Mouse (Mus musculus): ENCODE results near the gene Cdyl2. TPM values are rescaled to one million over a fixed set of nuclear protein-coding genes. Genes with fewer than 3 reads are reported as not detected.

Gene Cdyl2
- polyA plus RNA-seq (2015; fragmentation: Nextera tagmentation; extraction: Ambion mirVana), result 5.2 and 6.3 TPM in 2 replicates

- no peaks in the 10 kb centered on the region for H3K36me3 ChIP-seq
- under 1% methylated on average over 119 of the region's 129 CpGs for WGBS
- ATAC-seq (ENCODE audit: insufficient read depth, low FRiP score, low read depth), result peak; percentile 79
- peak within 1 kb of the TSS; percentile 83 for H3K4me3 ChIP-seq (replicated peaks)
- H3K4me1 ChIP-seq, result peaks cover 12% of the 10 kb centered on the region; the same call in 1 of the 2 replicates
- H3K9me3 ChIP-seq, result no peaks in the 10 kb centered on the region
- peak within 1 kb of the TSS; percentile 89 for H3K4me2 ChIP-seq
- H3K9ac ChIP-seq, result peak within 1 kb of the TSS; percentile 62
- peak within 1 kb of the TSS; percentile 57 for H3K27ac ChIP-seq
- no peaks in the 10 kb centered on the region; the same call in 1 of the 2 replicates for H3K27me3 ChIP-seq (replicated peaks)
Observed at GRCm38 (mm10) chr8:116732684-116733647, at the start of gene Cdyl2. TSS of gene Cdyl2 (minus strand) at chr8:116732991.

GRCm38 (mm10) chr8:116780594-116780993 lies 47.8 kb upstream of the Cdyl2 start:
- no peak for ATAC-seq (ENCODE audit: insufficient read depth, low FRiP score, low read depth)
- Histone ChIP-seq H3K36me3 (no peaks in the 10 kb centered on the region), H3K4me2 (no peak overlapping the region), H3K4me1 (no peaks in the 10 kb centered on the region), H3K9me3 (no peaks in the 10 kb centered on the region), H3K27me3 (replicated peaks) (no peaks in the 10 kb centered on the region), H3K9ac (no peak overlapping the region), H3K4me3 (replicated peaks) (no peak overlapping the region), H3K27ac (no peak overlapping the region)
- WGBS, result 56% methylated on average over 8 of the region's 8 CpGs

GRCm38 (mm10) chr8:116774220-116774619 lies 41.4 kb upstream of the Cdyl2 start:
- no peaks in the 10 kb centered on the region for H3K4me1 ChIP-seq
- ATAC-seq (ENCODE audit: insufficient read depth, low FRiP score, low read depth), result no peak
- 86% methylated on average over 5 of the region's 5 CpGs for WGBS
- no peaks in the 10 kb centered on the region for H3K9me3 ChIP-seq
- no peak overlapping the region for H3K27ac ChIP-seq
- no peaks in the 10 kb centered on the region for H3K27me3 ChIP-seq (replicated peaks)
- no peak overlapping the region for H3K4me3 ChIP-seq (replicated peaks)
- H3K36me3 ChIP-seq, result no peaks in the 10 kb centered on the region
- no peak overlapping the region for H3K4me2 ChIP-seq
- H3K9ac ChIP-seq, result no peak overlapping the region

- Histone ChIP-seq H3K27ac (no peak overlapping the region), H3K9me3 (no peaks in the 10 kb centered on the region), H3K4me2 (no peak overlapping the region), H3K36me3 (no peaks in the 10 kb centered on the region), H3K9ac (no peak overlapping the region), H3K4me3 (replicated peaks) (no peak overlapping the region), H3K4me1 (no peaks in the 10 kb centered on the region), H3K27me3 (replicated peaks) (no peaks in the 10 kb centered on the region)
- ATAC-seq (ENCODE audit: insufficient read depth, low FRiP score, low read depth), result no peak
- WGBS, result 79% methylated on average over 9 of the region's 9 CpGs
Observed at GRCm38 (mm10) chr8:116772727-116773126, 39.9 kb upstream of the Cdyl2 start.

GRCm38 (mm10) chr8:116771797-116772343 lies 39.1 kb upstream of the Cdyl2 start:
- WGBS, result 64% methylated on average over 7 of the region's 7 CpGs
- no peaks in the 10 kb centered on the region for H3K36me3 ChIP-seq
- H3K27me3 ChIP-seq (replicated peaks), result no peaks in the 10 kb centered on the region
- no peak overlapping the region for H3K27ac ChIP-seq
- no peak overlapping the region for H3K9ac ChIP-seq
- H3K4me3 ChIP-seq (replicated peaks), result no peak overlapping the region
- no peaks in the 10 kb centered on the region for H3K9me3 ChIP-seq
- ATAC-seq (ENCODE audit: insufficient read depth, low FRiP score, low read depth), result no peak
- no peaks in the 10 kb centered on the region for H3K4me1 ChIP-seq
- H3K4me2 ChIP-seq, result no peak overlapping the region

- no peaks in the 10 kb centered on the region for H3K4me1 ChIP-seq
- WGBS, result 65% methylated on average over 12 of the region's 12 CpGs
- H3K4me2 ChIP-seq, result no peak overlapping the region
- H3K9ac ChIP-seq, result no peak overlapping the region
- H3K27ac ChIP-seq, result no peak overlapping the region
- ATAC-seq (ENCODE audit: insufficient read depth, low FRiP score, low read depth), result no peak
- H3K9me3 ChIP-seq, result no peaks in the 10 kb centered on the region
- no peaks in the 10 kb centered on the region for H3K36me3 ChIP-seq
- H3K27me3 ChIP-seq (replicated peaks), result no peaks in the 10 kb centered on the region
- H3K4me3 ChIP-seq (replicated peaks), result no peak overlapping the region
Observed at GRCm38 (mm10) chr8:116770756-116771155, 38.0 kb upstream of the Cdyl2 start.

GRCm38 (mm10) chr8:116756174-116756573 lies 23.4 kb upstream of the Cdyl2 start:
- no peaks in the 10 kb centered on the region for H3K27me3 ChIP-seq (replicated peaks)
- no peak overlapping the region for H3K27ac ChIP-seq
- no peak overlapping the region for H3K4me3 ChIP-seq (replicated peaks)
- no peaks in the 10 kb centered on the region for H3K36me3 ChIP-seq
- no peaks in the 10 kb centered on the region for H3K9me3 ChIP-seq
- H3K4me2 ChIP-seq, result no peak overlapping the region
- ATAC-seq (ENCODE audit: insufficient read depth, low FRiP score, low read depth), result no peak
- H3K4me1 ChIP-seq, result no peaks in the 10 kb centered on the region
- WGBS, result 60% methylated on average over 3 of the region's 3 CpGs
- no peak overlapping the region for H3K9ac ChIP-seq

- Histone ChIP-seq H3K36me3 (no peaks in the 10 kb centered on the region), H3K9ac (no peak overlapping the region), H3K4me1 (no peaks in the 10 kb centered on the region), H3K4me2 (no peak overlapping the region), H3K9me3 (no peaks in the 10 kb centered on the region), H3K27me3 (replicated peaks) (no peaks in the 10 kb centered on the region), H3K4me3 (replicated peaks) (no peak overlapping the region), H3K27ac (no peak overlapping the region)
- WGBS, result 4% methylated on average over 4 of the region's 4 CpGs
- no peak for ATAC-seq (ENCODE audit: insufficient read depth, low FRiP score, low read depth)
Observed at GRCm38 (mm10) chr8:116755557-116755956, 22.8 kb upstream of the Cdyl2 start.

- Histone ChIP-seq H3K27me3 (replicated peaks) (no peaks in the 10 kb centered on the region), H3K9me3 (no peaks in the 10 kb centered on the region), H3K36me3 (no peaks in the 10 kb centered on the region), H3K27ac (no peak overlapping the region), H3K9ac (no peak overlapping the region), H3K4me1 (no peaks in the 10 kb centered on the region), H3K4me3 (replicated peaks) (no peak overlapping the region), H3K4me2 (no peak overlapping the region)
- no peak for ATAC-seq (ENCODE audit: insufficient read depth, low FRiP score, low read depth)
- WGBS, result 93% methylated on average over 1 of the region's 1 CpGs
Observed at GRCm38 (mm10) chr8:116740726-116741125, 7.9 kb upstream of the Cdyl2 start.

- Histone ChIP-seq H3K27ac (no peak overlapping the region), H3K36me3 (no peaks in the 10 kb centered on the region), H3K4me2 (no peak overlapping the region), H3K9me3 (no peaks in the 10 kb centered on the region), H3K9ac (no peak overlapping the region), H3K4me3 (replicated peaks) (no peak overlapping the region), H3K4me1 (peaks cover 12% of the 10 kb centered on the region; the same call in 1 of the 2 replicates), H3K27me3 (replicated peaks) (no peaks in the 10 kb centered on the region; the same call in 1 of the 2 replicates)
- 59% methylated on average over 5 of the region's 5 CpGs for WGBS
- ATAC-seq (ENCODE audit: insufficient read depth, low FRiP score, low read depth), result no peak
Observed at GRCm38 (mm10) chr8:116735306-116735705, 2.5 kb upstream of the Cdyl2 start.

GRCm38 (mm10) chr8:116734176-116734575 lies 1.4 kb upstream of the Cdyl2 start:
- no peak overlapping the region for H3K9ac ChIP-seq
- H3K4me3 ChIP-seq (replicated peaks), result no peak overlapping the region
- no peaks in the 10 kb centered on the region for H3K36me3 ChIP-seq
- H3K9me3 ChIP-seq, result no peaks in the 10 kb centered on the region
- no peak overlapping the region for H3K27ac ChIP-seq
- H3K4me1 ChIP-seq, result peaks cover 12% of the 10 kb centered on the region; the same call in 1 of the 2 replicates
- WGBS, result 57% methylated on average over 9 of the region's 9 CpGs
- no peak for ATAC-seq (ENCODE audit: insufficient read depth, low FRiP score, low read depth)
- H3K4me2 ChIP-seq, result no peak overlapping the region
- no peaks in the 10 kb centered on the region; the same call in 1 of the 2 replicates for H3K27me3 ChIP-seq (replicated peaks)

GRCm38 (mm10) chr8:116733648-116734014 lies 840 bp upstream of the Cdyl2 start:
- H3K4me1 ChIP-seq, result peaks cover 12% of the 10 kb centered on the region; the same call in 1 of the 2 replicates

More at GRCm38 (mm10) chr8:116733648-116734014, 840 bp upstream of the Cdyl2 start:
- Histone ChIP-seq H3K27me3 (replicated peaks) (no peaks in the 10 kb centered on the region; the same call in 1 of the 2 replicates), H3K9me3 (no peaks in the 10 kb centered on the region), H3K4me2 (peak overlapping the region; percentile 89), H3K27ac (no peak overlapping the region), H3K4me3 (replicated peaks) (peak overlapping the region; percentile 83), H3K36me3 (no peaks in the 10 kb centered on the region), H3K9ac (peak overlapping the region; percentile 62; the same call in 1 of the 2 replicates)
- WGBS, result 28% methylated on average over 3 of the region's 3 CpGs
- ATAC-seq (ENCODE audit: insufficient read depth, low FRiP score, low read depth), result no peak; the same call in 1 of the 2 replicates
